Mouse (Mus musculus) liver, adult 2 months (tissue): ENCODE results near the gene Car1.

ENCODE experiments used
- CTCF ChIP-seq: fragments of 200-500 bp; IDR thresholded peaks from 2 replicates; pipeline ENCODE4 v1.5.1; 2011; ENCODE audit warnings: low read depth, low read length, control low read depth
- POLR2A ChIP-seq: fragments of 200-500 bp; IDR thresholded peaks from 2 replicates; pipeline ENCODE4 v1.6.1; 2011; ENCODE audit warnings: low read length, control low read depth; ENCODE audit not compliant: insufficient read depth; ENCODE audit errors: extremely low read depth

DNA sequence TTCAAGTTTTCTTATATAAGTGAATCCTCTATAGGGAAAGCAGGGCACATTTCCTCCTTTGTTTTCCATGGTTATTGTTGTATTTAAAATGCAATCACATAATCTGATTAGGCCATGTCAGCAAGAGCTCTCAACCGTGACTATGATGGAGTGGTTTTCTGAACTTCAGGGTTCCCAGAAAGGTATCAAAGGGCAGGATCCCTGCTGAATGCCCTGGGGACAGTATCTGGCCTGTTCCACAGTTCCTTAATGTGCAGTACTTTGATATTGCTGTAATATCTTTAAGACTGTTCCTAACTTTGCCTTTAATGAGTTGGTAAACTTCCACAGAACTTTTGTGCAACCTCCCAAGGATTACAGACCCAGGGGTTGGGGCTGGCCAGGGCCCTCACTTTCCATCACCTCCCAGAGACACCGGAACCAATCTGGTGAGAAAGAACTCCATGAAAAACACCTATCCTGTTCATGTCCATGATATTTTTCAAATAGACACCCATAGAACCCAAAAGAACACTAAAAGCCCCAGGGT lies 21.6 kb downstream of the Car1 start:
- TF ChIP-seq POLR2A, result no peak
- TF ChIP-seq CTCF, result no peak
